ENCODE assay signal across 16 mouse cellular contexts in the genomic region with DNA sequence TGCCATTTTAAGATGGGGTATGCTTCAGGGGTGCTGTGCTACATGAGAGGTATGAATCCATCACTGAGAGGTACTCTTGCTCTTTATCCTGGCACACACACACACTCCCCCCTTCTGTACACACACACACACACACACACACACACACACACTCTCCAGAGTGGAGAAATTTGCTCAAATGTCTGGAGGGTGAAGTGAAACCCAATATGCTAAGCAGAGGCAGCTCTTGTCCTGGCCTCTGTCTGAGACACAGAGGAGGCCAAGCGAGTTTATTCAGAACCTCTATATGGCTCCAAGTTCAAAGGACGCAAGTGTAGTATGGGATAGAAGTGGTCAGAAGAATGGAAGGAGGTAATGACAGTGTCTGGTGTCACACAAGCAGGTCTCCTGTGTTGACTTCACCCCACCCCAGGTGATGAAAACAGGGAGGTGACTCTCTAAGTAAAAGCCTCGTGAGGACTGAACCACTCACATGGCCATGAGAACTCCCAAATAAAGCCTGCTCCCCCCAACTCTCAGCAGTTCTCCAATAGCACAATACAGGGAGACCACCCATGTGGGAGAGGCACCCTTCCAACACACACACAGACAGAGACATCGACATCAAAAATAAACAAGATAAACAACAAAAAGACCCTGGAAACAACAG.
DNase-seq lines count a peak whose midpoint lies in the region; ATAC-seq and TF ChIP-seq lines count a peak whose summit lies in the region.
"Had no signal": no experiment of that assay in that cellular context is flagged by ENCODE, and none has a peak within 500 bp of the region (broad histone marks: within the 10 kb centered on the region; RNA-seq: fewer than 3 reads in every experiment).

No protein-coding gene starts in this region.

- peaks cover 22% of the 10 kb centered on the region for H3K4me1 ChIP-seq in heart, embryonic 10.5 days
- peaks cover 6% of the 10 kb centered on the region; the same call in 1 of the 2 replicates for H3K4me1 ChIP-seq in embryonic fibroblast, embryonic 13.5 days (ENCODE audit: control insufficient read depth, insufficient read depth, low read length)
- no peaks in the 10 kb centered on the region for H3K4me1 ChIP-seq in stomach, postnatal 0 days (replicated peaks; ENCODE audit: control insufficient read depth, insufficient read depth)
- H3K4me1 ChIP-seq: neural tube, embryonic 13.5 days had no signal

- no peak for TF ChIP-seq EP300 in stomach, postnatal 0 days (optimal IDR thresholded peaks at IDR 0.05)

- no peaks in the 10 kb centered on the region for H3K9me3 ChIP-seq in heart, embryonic 10.5 days
- H3K9me3 ChIP-seq in stomach, postnatal 0 days (ENCODE audit: control insufficient read depth, low read length), result no peaks in the 10 kb centered on the region
- H3K9me3 ChIP-seq: forebrain, embryonic 13.5 days; limb, embryonic 10.5 days; neural tube, embryonic 13.5 days had no signal

- TF ChIP-seq CTCF in C2C12 (IDR thresholded peaks at IDR 0.05; ENCODE audit: control insufficient read depth, insufficient read depth, insufficient read length), result no peak
- TF ChIP-seq CTCF in embryonic fibroblast, embryonic 13.5 days (IDR thresholded peaks at IDR 0.05; ENCODE audit: borderline replicate concordance, insufficient read depth, low read length), result no peak
- no peak for TF ChIP-seq CTCF in stomach, postnatal 0 days (IDR thresholded peaks at IDR 0.05; ENCODE audit: low read depth)

- H3K79me2 ChIP-seq in C2C12 (ENCODE audit: control insufficient read depth, insufficient read depth) (peaks cover 99% of the 10 kb centered on the region), macrophage (ENCODE audit: inconsistent target) (peaks cover 85% of the 10 kb centered on the region)

- no peaks in the 10 kb centered on the region for H3K27me3 ChIP-seq in heart, embryonic 10.5 days (ENCODE audit: insufficient read depth, poor library complexity, severe bottlenecking)
- no peaks in the 10 kb centered on the region for H3K27me3 ChIP-seq in C2C12 (ENCODE audit: control insufficient read depth, insufficient read depth, insufficient read length)
- H3K27me3 ChIP-seq in stomach, postnatal 0 days (ENCODE audit: control insufficient read depth, insufficient read depth, low read length), result no peaks in the 10 kb centered on the region
- H3K27me3 ChIP-seq: forebrain, embryonic 13.5 days; neural tube, embryonic 13.5 days had no signal

- H3K9ac ChIP-seq in stomach, postnatal 0 days (ENCODE audit: low read length), result no peak overlapping the region
- H3K9ac ChIP-seq: forebrain, embryonic 13.5 days; lung, embryonic 14.5 days; neural tube, embryonic 13.5 days had no signal

- peak overlapping the region; percentile 29; the same call in 1 of the 2 replicates for H3K27ac ChIP-seq in heart, embryonic 10.5 days
- peak overlapping the region; percentile 12; the same call in 1 of the 2 replicates for H3K27ac ChIP-seq in embryonic fibroblast, embryonic 13.5 days (ENCODE audit: insufficient read depth, low read length)
- H3K27ac ChIP-seq in macrophage, result peak overlapping the region; percentile 98
- no peak overlapping the region for H3K27ac ChIP-seq in stomach, postnatal 0 days (replicated peaks)
- H3K27ac ChIP-seq: forebrain, embryonic 13.5 days; limb, embryonic 10.5 days; neural tube, embryonic 13.5 days had no signal

- peaks cover 83% of the 10 kb centered on the region for H3K79me3 ChIP-seq in C2C12 (ENCODE audit: low read depth)

- H3K4me3 ChIP-seq in heart, embryonic 10.5 days, result no peak overlapping the region
- peak overlapping the region; percentile 53 for H3K4me3 ChIP-seq in C2C12 (ENCODE audit: insufficient read depth, poor library complexity, severe bottlenecking)
- 0 out of 2 replicates have a peak overlapping the region, but pooled peaks have one; percentile 1 for H3K4me3 ChIP-seq in embryonic fibroblast, embryonic 13.5 days (ENCODE audit: insufficient read depth, low read length)
- 0 out of 2 replicates have a peak overlapping the region, but pooled peaks have one; percentile 63 for H3K4me3 ChIP-seq in macrophage (ENCODE audit: inconsistent target)
- no peak overlapping the region for H3K4me3 ChIP-seq in stomach, postnatal 0 days (ENCODE audit: low read depth, low read length)
- H3K4me3 ChIP-seq: forebrain, embryonic 13.5 days; limb, embryonic 10.5 days; neural tube, embryonic 13.5 days had no signal

- 80% methylated on average over 4 of the region's 4 CpGs for WGBS in heart, embryonic 10.5 days
- 28% methylated on average over 4 of the region's 4 CpGs for WGBS in macrophage (ENCODE audit: missing documents)
- WGBS in stomach, postnatal 0 days, result 65% methylated on average over 4 of the region's 4 CpGs

- no peaks in the 10 kb centered on the region for H3K36me3 ChIP-seq in heart, embryonic 10.5 days
- peaks cover 58% of the 10 kb centered on the region for H3K36me3 ChIP-seq in C2C12 (ENCODE audit: control insufficient read depth, insufficient read depth)
- H3K36me3 ChIP-seq in macrophage (ENCODE audit: inconsistent target), result 0 out of 2 replicates have a peak, but pooled peaks cover 10% of the 10 kb centered on the region
- no peaks in the 10 kb centered on the region for H3K36me3 ChIP-seq in stomach, postnatal 0 days (ENCODE audit: control insufficient read depth, insufficient read depth, low read length)
- H3K36me3 ChIP-seq: limb, embryonic 10.5 days; neural tube, embryonic 13.5 days had no signal

- TF ChIP-seq POLR2A in embryonic fibroblast, embryonic 13.5 days (IDR thresholded peaks at IDR 0.05; ENCODE audit: low read depth, low read length), result no peak

- H3K4me2 ChIP-seq in stomach, postnatal 0 days (replicated peaks; ENCODE audit: low read depth), result no peak overlapping the region
- H3K4me2 ChIP-seq: forebrain, embryonic 13.5 days; lung, embryonic 14.5 days; neural tube, embryonic 13.5 days had no signal

- H3ac ChIP-seq in C2C12 (ENCODE audit: control insufficient read depth, insufficient read length, low read depth), result peak overlapping the region; percentile 62

- no peak for DNase-seq in heart, embryonic 10.5 days (ENCODE audit: low spot score)
- no peak for DNase-seq in heart, adult 8-10 months (ENCODE audit: low spot score)
- DNase-seq in kidney, adult 8-10 months, result no peak
- DNase-seq in stomach, postnatal 0 days (ENCODE audit: low spot score), result no peak
- DNase-seq in cerebellum, postnatal 25 days, result no peak
- DNase-seq: adrenal gland, postnatal 36 days; cerebellum, postnatal 14 days; heart, adult 18-20 months; lung, embryonic 14.5 days had no signal

- no peak for ATAC-seq in stomach, postnatal 0 days (ENCODE audit: low FRiP score, low TSS enrichment)
- ATAC-seq: forebrain, embryonic 13.5 days; midbrain, embryonic 16.5 days had no signal

TF ChIP-seq in C2C12, 6 proteins besides CTCF, POLR2A, EP300 and RAD21:
- TF ChIP-seq MYOD1 (IDR thresholded peaks at IDR 0.05; ENCODE audit: control insufficient read depth, insufficient read length, low read depth), result no peak
- TF ChIP-seq FOSL1 (IDR thresholded peaks at IDR 0.05; ENCODE audit: insufficient read depth, low read length, poor library complexity, severe bottlenecking), result no peak

Comparison
In these comparisons a context has a peak if more than half of its experiments do, and no peak if none do; other contexts are left out.
1. H3K4me3 ChIP-seq: peak in C2C12 (single experiment), embryonic fibroblast, embryonic 13.5 days (single experiment) and macrophage (single experiment); none in heart, embryonic 10.5 days (single experiment) and stomach, postnatal 0 days (single experiment).